Mouse (Mus musculus): Measurements from ENCODE around the gene Btg1.

Btg1 gene

GRCm38 (mm10) chr10:96616001-96616708 is 651 bp upstream of the Btg1 start:
- DNase-seq, result no peak

DNA sequence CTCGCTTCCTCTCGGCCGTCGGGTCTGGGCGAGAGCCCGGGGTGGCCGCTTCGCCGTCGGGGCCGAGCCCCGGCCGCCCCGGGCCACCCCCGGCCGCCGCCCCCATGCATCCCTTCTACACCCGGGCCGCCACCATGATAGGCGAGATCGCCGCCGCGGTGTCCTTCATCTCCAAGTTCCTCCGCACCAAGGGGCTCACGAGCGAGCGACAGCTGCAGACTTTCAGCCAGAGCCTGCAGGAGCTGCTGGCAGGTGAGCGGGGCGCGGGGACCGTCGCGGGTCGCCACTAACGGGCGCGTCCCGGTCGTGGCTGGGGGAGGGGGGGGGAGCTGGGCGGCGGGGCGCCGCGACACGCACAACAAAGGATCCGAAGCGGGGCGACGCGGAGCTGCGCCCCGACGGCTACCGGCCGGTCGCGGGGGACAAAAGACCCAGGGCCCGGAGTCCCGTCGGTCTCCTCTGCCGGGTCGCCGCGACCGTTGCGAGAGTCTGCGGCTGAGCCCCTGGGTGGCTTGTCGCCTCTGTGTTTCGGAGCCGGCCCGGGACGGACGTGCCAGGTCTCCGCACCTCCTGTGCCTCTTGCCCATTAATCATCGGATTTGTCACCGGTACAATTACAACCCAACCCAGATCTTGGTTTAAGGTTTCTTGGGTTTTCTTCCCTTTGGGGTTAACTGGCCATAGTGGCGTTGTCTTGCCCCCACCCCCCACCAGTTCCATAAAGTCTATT is 580 bp downstream of the Btg1 start:
- DNase-seq, result no peak

DNA sequence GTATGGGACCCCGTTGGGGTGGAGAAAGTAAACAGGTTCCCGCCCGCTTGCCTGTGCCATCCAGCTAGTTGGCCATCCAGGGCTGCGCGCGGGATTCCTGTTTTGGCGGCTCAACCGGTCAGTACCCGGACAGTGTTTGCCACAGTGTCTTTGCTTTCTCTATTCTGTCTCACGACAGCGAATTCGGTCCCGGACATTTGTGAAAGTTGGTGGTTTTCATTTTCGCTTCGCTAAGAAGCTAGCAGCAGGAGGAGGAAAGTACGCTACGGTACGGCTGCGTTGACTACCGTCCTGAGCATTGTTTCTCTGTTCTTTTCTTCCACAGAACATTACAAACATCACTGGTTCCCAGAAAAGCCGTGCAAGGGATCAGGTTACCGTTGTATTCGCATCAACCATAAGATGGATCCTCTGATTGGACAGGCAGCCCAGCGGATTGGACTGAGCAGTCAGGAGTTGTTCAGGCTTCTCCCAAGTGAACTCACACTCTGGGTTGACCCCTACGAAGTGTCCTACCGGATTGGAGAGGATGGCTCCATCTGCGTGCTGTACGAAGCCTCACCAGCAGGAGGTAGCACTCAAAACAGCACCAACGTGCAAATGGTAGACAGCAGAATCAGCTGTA is 1.3 kb downstream of the Btg1 start:
- DNase-seq, result peak; percentile 68

DNA sequence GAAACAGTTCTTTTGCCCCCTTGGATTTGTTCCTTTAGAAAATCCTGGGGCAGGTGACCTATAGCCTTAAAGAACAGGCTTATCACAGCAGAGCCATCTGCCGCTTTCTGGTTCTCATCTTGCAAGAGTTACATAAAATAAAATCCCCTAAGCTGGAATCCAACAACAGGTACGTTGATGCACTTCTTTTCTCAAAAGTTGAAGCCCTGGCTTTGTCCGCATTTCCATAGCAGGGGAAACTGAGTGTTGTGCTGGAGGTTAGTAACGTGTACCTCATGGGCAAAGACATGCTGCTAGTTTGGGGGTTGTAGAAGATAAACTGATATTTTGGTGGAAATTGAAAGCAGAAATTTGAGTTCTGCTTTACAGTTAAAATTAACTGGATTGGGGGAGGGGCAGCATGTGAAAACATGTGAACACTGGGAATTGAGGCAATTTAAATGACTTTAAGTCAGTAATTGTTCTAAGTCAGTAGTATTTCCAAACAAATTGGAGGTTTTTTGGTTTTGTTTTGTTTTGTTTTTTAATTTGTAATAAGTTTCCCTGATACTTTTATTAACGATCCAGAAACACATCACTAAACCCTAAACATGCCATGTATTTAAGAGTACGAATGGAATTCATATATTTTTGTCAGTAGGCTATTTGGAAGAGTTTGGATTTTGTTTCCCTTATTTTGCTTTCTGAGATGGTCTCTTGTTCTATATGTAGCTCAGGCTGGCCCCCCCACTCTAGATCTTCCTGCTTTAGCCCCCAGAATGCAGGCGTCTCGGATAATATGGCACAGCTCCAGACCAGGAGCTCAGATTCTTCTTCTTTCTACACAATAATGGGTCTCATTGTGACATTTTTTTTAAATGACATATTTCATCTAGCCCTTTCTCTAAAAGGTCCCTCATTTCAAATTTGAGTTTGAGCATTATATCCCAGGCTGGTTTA is 3.4 kb downstream of the Btg1 start:
- DNase-seq, result no peak

- no peak for DNase-seq
These were observed 4.1 kb downstream of the Btg1 start for GRCm38 (mm10) chr10:96620890-96621271.

DNA sequence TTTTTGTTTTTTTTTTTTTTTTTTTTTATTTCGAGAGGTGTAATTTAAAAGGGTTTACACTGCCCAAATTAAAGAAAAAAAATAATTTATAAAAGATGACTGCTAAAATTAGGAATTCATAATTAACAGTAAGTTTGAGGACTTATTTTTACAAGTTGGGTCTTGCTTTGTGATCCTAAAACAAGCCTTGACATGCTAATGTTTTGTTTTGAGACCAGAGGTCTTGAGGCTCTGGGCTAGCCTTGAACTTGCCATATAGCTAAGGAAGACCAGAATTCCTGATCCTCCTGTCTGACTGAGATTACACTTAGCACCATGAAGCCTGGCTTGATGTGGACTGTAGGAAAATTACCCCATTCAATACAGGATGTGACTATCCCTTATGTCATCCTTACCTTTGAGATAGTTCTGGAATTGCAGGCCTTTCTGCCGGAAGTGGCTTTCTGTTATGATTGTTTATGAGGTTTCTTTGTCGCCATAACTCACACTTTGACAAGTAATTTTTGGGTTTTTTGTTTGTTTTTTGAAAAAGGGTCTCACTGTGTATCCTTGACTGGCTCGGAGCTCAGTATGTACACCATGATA is 4.6 kb downstream of the Btg1 start:
- no peak for DNase-seq

- DNase-seq, result peak; percentile 60
These were observed 5.3 kb downstream of the Btg1 start for GRCm38 (mm10) chr10:96621980-96622645.

DNA sequence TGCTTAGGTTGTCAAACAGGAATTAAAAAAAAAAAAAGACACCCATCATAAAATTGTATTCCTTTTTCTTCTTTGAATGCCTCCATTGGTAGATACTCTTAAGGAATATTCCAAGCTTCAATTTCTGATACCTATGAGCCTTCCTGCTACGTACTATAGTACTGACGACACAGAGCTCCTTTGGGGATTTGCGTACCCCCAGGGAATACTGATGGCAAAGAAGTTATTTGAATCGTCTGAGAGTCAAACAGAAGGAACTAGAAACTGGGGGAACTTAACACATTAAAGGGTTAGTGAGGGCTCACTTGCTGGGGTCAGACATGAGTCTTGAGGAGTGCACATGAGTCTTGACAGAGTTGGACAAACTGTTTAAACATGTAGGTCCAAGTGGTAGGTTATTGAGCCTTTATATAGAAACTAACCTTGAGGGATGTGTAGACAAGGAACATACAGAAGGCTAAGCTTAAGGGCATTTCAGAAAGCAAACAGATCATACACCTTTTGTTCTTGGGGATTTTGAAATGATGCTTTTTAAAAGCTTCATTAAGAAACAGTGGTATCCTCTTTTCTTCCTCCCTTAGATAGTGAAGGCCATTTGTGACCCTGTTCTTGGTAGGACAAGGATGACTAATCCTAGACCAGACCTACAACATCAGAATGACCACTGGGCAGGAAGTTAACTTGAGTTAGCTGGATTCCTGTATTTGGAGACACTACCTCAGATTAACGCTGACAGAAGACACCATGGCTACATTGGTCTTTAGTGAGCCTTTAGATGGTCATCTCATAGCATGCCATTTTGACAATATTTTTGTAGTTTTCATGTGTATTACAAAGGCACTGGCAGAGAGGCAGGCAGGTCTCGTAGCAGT is 6.2 kb downstream of the Btg1 start:
- DNase-seq, result no peak

DNA sequence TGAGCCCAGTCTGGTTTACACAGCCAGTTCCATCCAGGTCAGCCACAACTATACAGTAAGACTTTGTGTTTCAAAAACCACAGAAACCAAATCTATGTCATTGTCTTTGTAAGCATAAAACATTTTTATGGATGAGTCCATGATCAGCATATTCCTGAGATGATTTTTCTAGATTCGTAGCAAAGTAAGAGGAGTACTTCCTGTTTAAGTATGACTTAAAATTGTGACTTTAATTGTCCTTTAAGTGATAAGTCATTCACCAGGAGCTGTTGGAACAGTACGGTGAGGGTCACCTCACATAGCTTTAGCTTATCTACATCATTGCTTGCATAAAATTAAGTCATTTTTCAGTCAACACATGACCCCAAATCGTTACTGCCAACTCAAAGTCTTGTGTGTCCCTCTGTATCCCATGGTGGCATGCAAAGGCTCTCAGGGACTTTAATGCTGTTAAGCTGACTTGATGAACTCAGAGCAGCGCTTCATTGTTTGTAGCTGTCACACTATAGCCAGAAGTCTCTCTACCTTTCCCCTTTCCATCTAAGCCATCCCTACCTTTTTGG is 6.9 kb downstream of the Btg1 start:
- DNase-seq, result no peak

GRCm38 (mm10) chr10:96624406-96624805 is 7.6 kb downstream of the Btg1 start:
- DNase-seq, result no peak

DNA sequence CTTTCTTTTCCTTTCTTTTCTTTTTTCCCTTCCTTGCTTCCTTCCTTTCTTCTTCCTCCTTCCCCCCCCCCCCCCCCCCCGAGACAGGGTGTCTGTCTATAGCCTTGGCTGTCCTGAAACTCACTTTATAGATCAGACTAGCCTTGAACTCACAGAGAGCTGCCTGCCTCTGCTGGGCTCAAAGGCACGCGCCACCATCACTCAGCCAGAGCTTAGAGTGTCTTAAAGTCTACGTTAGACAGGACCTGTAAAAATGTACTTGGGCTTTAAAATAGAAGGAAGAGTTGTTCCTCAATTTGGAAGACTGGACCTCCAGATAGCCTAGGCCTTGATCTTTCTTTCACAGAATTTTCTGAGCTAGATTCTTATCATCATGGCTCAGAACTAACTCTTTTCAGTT is 8.3 kb downstream of the Btg1 start:
- DNase-seq, result no peak

DNA sequence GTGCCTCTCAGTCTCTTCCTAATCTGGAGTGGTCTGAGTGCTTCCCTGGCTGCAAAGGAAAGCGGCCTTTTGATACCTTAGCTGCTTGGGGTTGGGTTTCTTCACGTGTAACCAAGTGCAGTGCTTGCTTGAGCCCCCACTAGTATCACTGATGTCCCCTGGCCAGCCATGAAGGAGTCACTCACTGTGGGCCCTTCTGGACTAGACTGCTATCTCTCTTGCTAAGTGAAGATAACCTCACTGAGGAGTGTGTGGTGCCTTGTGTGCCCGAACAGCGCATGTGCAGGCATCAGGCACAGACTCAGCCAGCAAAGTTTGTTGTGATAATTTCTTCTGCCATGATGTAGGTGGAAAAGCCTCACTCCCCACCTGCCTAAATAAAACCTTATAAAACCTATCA is 8.9 kb downstream of the Btg1 start:
- no peak for DNase-seq

- no peak for DNase-seq
These were observed 9.4 kb downstream of the Btg1 start for GRCm38 (mm10) chr10:96626120-96626750.

DNA sequence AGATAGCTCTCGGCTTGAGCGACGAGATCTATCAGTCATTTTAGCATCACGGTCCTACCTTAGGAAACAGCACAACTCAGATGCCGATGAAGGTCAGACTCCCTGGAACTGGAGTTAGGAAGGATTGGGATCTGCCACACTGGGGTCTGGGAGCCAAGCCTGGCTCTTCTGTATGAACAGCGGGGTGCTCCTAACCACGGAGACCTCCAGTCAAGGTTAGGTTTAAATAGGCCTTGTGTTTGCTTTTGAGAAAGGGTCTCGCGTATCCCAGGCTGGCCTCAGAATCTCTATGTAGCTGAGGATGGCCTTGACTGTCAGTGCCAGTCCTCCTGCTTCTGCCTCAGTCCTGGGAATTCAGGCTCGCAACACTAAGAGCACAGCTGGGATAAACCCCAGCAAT is 10.5 kb downstream of the Btg1 start:
- no peak for DNase-seq

- peak; percentile 67 for DNase-seq
These were observed 11.5 kb downstream of the Btg1 start for GRCm38 (mm10) chr10:96628100-96628912.

- DNase-seq, result no peak
These were observed 12.1 kb downstream of the Btg1 start for GRCm38 (mm10) chr10:96628913-96629199.

- no peak for DNase-seq
These were observed 13.3 kb downstream of the Btg1 start for GRCm38 (mm10) chr10:96630110-96630509.

DNA sequence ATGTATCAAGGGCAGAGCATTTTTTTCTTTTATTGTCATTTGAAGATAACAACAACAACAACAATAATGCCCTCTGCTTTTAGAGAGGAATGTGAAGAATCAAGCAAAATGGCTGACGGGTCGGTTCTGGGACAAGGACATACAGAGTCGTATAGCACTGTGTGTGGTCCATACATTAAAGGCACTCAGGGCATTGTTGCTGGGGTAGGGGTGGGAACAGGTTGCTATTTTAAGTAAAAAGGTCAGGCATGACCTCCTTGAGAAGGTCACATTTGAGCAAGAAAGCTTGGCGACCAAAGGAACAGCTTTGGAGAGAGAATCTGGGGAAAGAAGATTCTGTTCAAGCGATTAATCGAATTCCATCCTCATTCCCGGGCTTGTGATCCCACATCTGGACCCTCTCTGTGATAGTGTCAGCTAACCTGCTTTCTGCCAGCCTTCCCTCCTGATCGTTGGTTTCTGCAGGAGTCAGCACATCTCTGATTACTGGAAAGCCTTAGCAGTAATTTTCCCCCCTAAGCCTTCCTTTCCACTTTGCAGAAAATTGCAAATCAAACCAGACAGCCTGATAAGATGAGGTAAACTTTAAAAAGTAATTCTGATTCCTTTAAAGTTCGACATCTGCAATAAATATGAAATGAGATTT is 14.4 kb downstream of the Btg1 start:
- no peak for DNase-seq

All from cerebellum, adult 8-10 months (tissue).